Mouse (Mus musculus): ENCODE measurements around the gene Ccdc24.

Ccdc24 gene

GRCm38 (mm10) chr4:117872471-117872886 lies at the start of gene Ccdc24:
Gene Ccdc24, minus strand, starts transcription at chr4:117872557.
- no peak for DNase-seq

GRCm38 (mm10) chr4:117921358-117921757 lies 49.0 kb upstream of the Ccdc24 start:
- DNase-seq = no peak

- peak in 1 of 2 experiments; percentile 10 for DNase-seq
Measured at GRCm38 (mm10) chr4:117918762-117919161, 46.4 kb upstream of the Ccdc24 start.

- peak in 1 of 2 experiments; percentile 12 for DNase-seq
Measured at GRCm38 (mm10) chr4:117918261-117918660, 45.9 kb upstream of the Ccdc24 start.

- no peak for DNase-seq
Measured at GRCm38 (mm10) chr4:117917847-117918246, 45.5 kb upstream of the Ccdc24 start.

- no peak for DNase-seq
Measured at GRCm38 (mm10) chr4:117917402-117917801, 45.0 kb upstream of the Ccdc24 start.

GRCm38 (mm10) chr4:117916386-117916785 lies 44.0 kb upstream of the Ccdc24 start:
- no peak for DNase-seq

GRCm38 (mm10) chr4:117915489-117916105 lies 43.2 kb upstream of the Ccdc24 start:
- no peak for DNase-seq

GRCm38 (mm10) chr4:117914591-117915442 lies 42.5 kb upstream of the Ccdc24 start, which contains the start of gene Ipo13:
Gene Ipo13, minus strand, starts transcription at chr4:117914999.
- peak; percentile 92 to 93 for DNase-seq

- no peak for DNase-seq
Measured at GRCm38 (mm10) chr4:117914031-117914430, 41.7 kb upstream of the Ccdc24 start.

GRCm38 (mm10) chr4:117913421-117913820 lies 41.1 kb upstream of the Ccdc24 start:
- peak; percentile 50 to 68 for DNase-seq

- no peak for DNase-seq
Measured at GRCm38 (mm10) chr4:117912685-117913273, 40.4 kb upstream of the Ccdc24 start.

GRCm38 (mm10) chr4:117912131-117912561 lies 39.8 kb upstream of the Ccdc24 start:
- peak in 1 of 2 experiments; percentile 23 for DNase-seq

- peak in 1 of 2 experiments; percentile 13 for DNase-seq
Measured at GRCm38 (mm10) chr4:117908834-117909453, 36.6 kb upstream of the Ccdc24 start.

GRCm38 (mm10) chr4:117906196-117906595 lies 33.8 kb upstream of the Ccdc24 start:
- peak; percentile 53 to 60 for DNase-seq

- DNase-seq = no peak
Measured at GRCm38 (mm10) chr4:117904761-117905160, 32.4 kb upstream of the Ccdc24 start.

- no peak for DNase-seq
Measured at GRCm38 (mm10) chr4:117904094-117904493, 31.7 kb upstream of the Ccdc24 start.

GRCm38 (mm10) chr4:117898111-117898510 lies 25.8 kb upstream of the Ccdc24 start:
- peak; percentile 32 to 74 for DNase-seq

- no peak for DNase-seq
Measured at GRCm38 (mm10) chr4:117896031-117896430, 23.7 kb upstream of the Ccdc24 start.

- DNase-seq = no peak
Measured at GRCm38 (mm10) chr4:117895339-117895738, 23.0 kb upstream of the Ccdc24 start.

GRCm38 (mm10) chr4:117894601-117895000 lies 22.2 kb upstream of the Ccdc24 start:
- no peak for DNase-seq

GRCm38 (mm10) chr4:117893376-117893775 lies 21.0 kb upstream of the Ccdc24 start:
- DNase-seq = peak; percentile 53 to 64

- peak; percentile 83 to 85 for DNase-seq
Measured at GRCm38 (mm10) chr4:117891738-117892161, 19.4 kb upstream of the Ccdc24 start, which contains the start of gene Dph2. Gene Dph2, minus strand, starts transcription at chr4:117892032.

All from lung, postnatal 4 days (tissue).